Mouse (Mus musculus) MEL (cell line): Measurements from ENCODE around the gene Klf9. TPM values are rescaled to one million over a fixed set of nuclear protein-coding genes. Genes with fewer than 3 reads are reported as not detected.

Source experiments
- DNase-seq: peaks from one replicate; pipeline ENCODE4 v3.0.0; 2011; ENCODE audit warnings: low read depth, low spot score
- H3K27ac ChIP-seq: 2 replicates; pipeline ENCODE4 v1.5.1; 2012; ENCODE audit warnings: low read depth, mild to moderate bottlenecking, control low read depth, low read length, moderate library complexity; ENCODE audit not compliant: control insufficient read depth
- H3K27me3 ChIP-seq, 2 experiments: fragments of 150-350 bp in 1 of 2; sonication (generic) in 1 of 2; 2 replicates each; pipeline ENCODE4 v1.6.1; 2012; ENCODE audit warnings: low read length in 2 of 2, mild to moderate bottlenecking in 2 of 2, improper control_type of control experiment in 1 of 2, moderate library complexity in 1 of 2; ENCODE audit not compliant: insufficient read depth in 2 of 2, control insufficient read depth in 1 of 2
- H3K36me3 ChIP-seq, 2 experiments: 2 replicates each; pipeline ENCODE4 v1.6.1; 2012 to 2014; ENCODE audit warnings: low read length in 2 of 2, improper control_type of control experiment in 1 of 2, inconsistent platforms in 1 of 2, mild to moderate bottlenecking in 1 of 2; ENCODE audit not compliant: insufficient read depth in 2 of 2, control insufficient read depth in 1 of 2
- H3K4me1 ChIP-seq, 2 experiments: fragments of 150-350 bp in 1 of 2; sonication (generic) in 1 of 2; 2 replicates each; pipeline ENCODE4 v1.6.1; 2012; ENCODE audit warnings: low read length in 2 of 2, improper control_type of control experiment in 1 of 2, mild to moderate bottlenecking in 1 of 2; ENCODE audit not compliant: insufficient read depth in 2 of 2, control insufficient read depth in 1 of 2
- H3K4me3 ChIP-seq, 2 experiments: fragments of 150-350 bp in 1 of 2; sonication (generic) in 1 of 2; 2 replicates each; pipeline ENCODE4 v1.5.1; 2012; ENCODE audit warnings: low read depth in 2 of 2, low read length in 2 of 2, mild to moderate bottlenecking in 2 of 2, moderate library complexity in 2 of 2, control low read depth in 1 of 2, improper control_type of control experiment in 1 of 2; ENCODE audit not compliant: control insufficient read depth in 1 of 2, insufficient read depth in 1 of 2
- H3K79me2 ChIP-seq: 2 replicates; pipeline ENCODE4 v1.6.1; 2012; ENCODE audit warnings: mild to moderate bottlenecking, low read length, moderate library complexity; ENCODE audit not compliant: control insufficient read depth, poor library complexity, insufficient read depth
- H3K9ac ChIP-seq: 2 replicates; pipeline ENCODE4 v1.6.1; 2012; ENCODE audit warnings: low read depth, mild to moderate bottlenecking, control low read depth, low read length, moderate library complexity; ENCODE audit not compliant: control insufficient read depth, poor library complexity, severe bottlenecking
- H3K9me3 ChIP-seq: fragments of 150-350 bp; sonication (generic); replicated peaks from 2 replicates; pipeline ENCODE4 v1.6.1; 2012; ENCODE audit warnings: mild to moderate bottlenecking, low read length, improper control_type of control experiment, moderate library complexity; ENCODE audit not compliant: insufficient read depth
- E2F4 ChIP-seq: IDR thresholded peaks from 2 replicates; pipeline ENCODE4 v1.6.1; 2011; ENCODE audit warnings: low read depth, low read length, improper control_type of control experiment, borderline replicate concordance
- ELF1 ChIP-seq: IDR thresholded peaks from 2 replicates; pipeline ENCODE4 v1.6.1; 2014; ENCODE audit warnings: low read depth, mild to moderate bottlenecking, inconsistent platforms, low read length, improper control_type of control experiment, moderate library complexity
- GABPA ChIP-seq: IDR thresholded peaks from 2 replicates; pipeline ENCODE4 v1.6.1; 2012; ENCODE audit warnings: low read depth, mild to moderate bottlenecking, inconsistent platforms, low read length, improper control_type of control experiment, moderate library complexity
- GATA1 ChIP-seq: IDR thresholded peaks from 2 replicates; pipeline ENCODE4 v1.6.1; 2011; ENCODE audit warnings: low read depth, low read length, improper control_type of control experiment
- HCFC1 ChIP-seq: IDR thresholded peaks from 2 replicates; pipeline ENCODE4 v1.6.1; 2012; ENCODE audit warnings: low read depth, mild to moderate bottlenecking, inconsistent platforms, low read length, improper control_type of control experiment, moderate library complexity
- MAZ ChIP-seq: IDR thresholded peaks from 2 replicates; pipeline ENCODE4 v1.6.1; 2012; ENCODE audit warnings: low read depth, mild to moderate bottlenecking, inconsistent platforms, low read length, improper control_type of control experiment
- NRF1 ChIP-seq: IDR thresholded peaks from 2 replicates; pipeline ENCODE4 v1.6.1; 2014; ENCODE audit warnings: low read depth, mild to moderate bottlenecking, inconsistent platforms, low read length, improper control_type of control experiment, moderate library complexity; ENCODE audit not compliant: poor library complexity, insufficient read depth, severe bottlenecking
- POLR2AphosphoS5 ChIP-seq: IDR thresholded peaks from 2 replicates; pipeline ENCODE4 v1.6.1; 2012; ENCODE audit warnings: low read depth, borderline replicate concordance, mild to moderate bottlenecking, inconsistent platforms, low read length, moderate library complexity, mixed read lengths
- SIN3A ChIP-seq: IDR thresholded peaks from 2 replicates; pipeline ENCODE4 v1.6.1; 2012; ENCODE audit warnings: low read length, improper control_type of control experiment, inconsistent platforms
- SMC3 ChIP-seq: IDR thresholded peaks from 2 replicates; pipeline ENCODE4 v1.6.1; 2011; ENCODE audit warnings: low read depth, low read length, improper control_type of control experiment
- TCF12 ChIP-seq: IDR thresholded peaks from 2 replicates; pipeline ENCODE4 v1.6.1; 2014; ENCODE audit warnings: low read depth, mild to moderate bottlenecking, inconsistent platforms, low read length, improper control_type of control experiment, moderate library complexity
- USF1 ChIP-seq: IDR thresholded peaks from 2 replicates; pipeline ENCODE4 v1.6.1; 2014; ENCODE audit warnings: low read depth, mild to moderate bottlenecking, inconsistent platforms, low read length, improper control_type of control experiment, moderate library complexity
- USF2 ChIP-seq, 2 experiments: IDR thresholded peaks; 2 replicates each; pipeline ENCODE4 v1.6.1; 2011 to 2012; ENCODE audit warnings: improper control_type of control experiment in 2 of 2, low read length in 2 of 2, borderline replicate concordance in 1 of 2, inconsistent platforms in 1 of 2, low read depth in 1 of 2, mild to moderate bottlenecking in 1 of 2; ENCODE audit not compliant: insufficient read depth in 1 of 2
- ZKSCAN1 ChIP-seq: IDR thresholded peaks from 2 replicates; pipeline ENCODE4 v1.6.1; 2012; ENCODE audit warnings: low read depth, mild to moderate bottlenecking, inconsistent platforms, low read length, improper control_type of control experiment, moderate library complexity
- ZNF384 ChIP-seq: IDR thresholded peaks from 2 replicates; pipeline ENCODE4 v1.6.1; 2012; ENCODE audit warnings: low read depth, mild to moderate bottlenecking, inconsistent platforms, low read length, improper control_type of control experiment
- polyA plus RNA-seq, 2 experiments: library from polyadenylated mRNA; stranded (reverse) in 1 of 2; unstranded in 1 of 2; fragments of >175 nt in 1 of 2; fragments of >200 nt in 1 of 2; gene quantifications; 2 replicates each; pipeline versions ENCODE4 v1.2.1 to v1.2.4; 2012; ENCODE audit warnings: low replicate concordance in 2 of 2, low read depth in 1 of 2; ENCODE audit not compliant: insufficient read length in 2 of 2, insufficient read depth in 1 of 2, missing spikeins in 1 of 2
- total RNA-seq: library from RNA; depleted of rRNA; stranded (reverse); fragments of 300-350 nt; gene quantifications from 2 replicates; pipeline ENCODE4 v1.2.3, GENCODE M21; 2012

Gene Klf9
- total and polyA plus RNA-seq, 3 experiments: 0.01 TPM; not detected in 2

DNA sequence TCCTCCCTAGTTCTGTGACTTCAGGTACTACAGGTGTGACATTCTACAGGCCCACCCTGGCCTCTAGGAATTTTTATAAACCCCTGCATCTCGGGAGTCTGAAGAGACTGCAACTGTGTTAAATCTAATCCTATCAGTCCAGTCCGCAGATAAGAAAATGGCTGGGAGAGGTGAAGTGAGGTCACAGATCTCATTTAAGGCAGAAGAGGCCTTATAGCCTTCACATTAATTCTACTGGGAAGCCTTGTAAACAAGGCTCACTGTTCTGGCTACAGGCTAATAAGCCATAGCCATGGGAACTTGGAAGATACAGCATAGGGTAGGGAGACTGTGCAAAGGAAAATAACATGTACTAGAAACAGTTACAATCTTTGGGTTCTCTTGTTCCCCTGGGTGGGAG, 3.7 kb upstream of the Klf9 start:
- Histone ChIP-seq H3K9ac (no peak overlapping the region), H3K9me3 (no peaks in the 10 kb centered on the region), H3K27me3 (no peaks in the 10 kb centered on the region; a peak in 1 of 4 replicates), H3K27ac (no peak overlapping the region), H3K79me2 (no peaks in the 10 kb centered on the region), H3K36me3 (no peaks in the 10 kb centered on the region), H3K4me1 (no peaks in the 10 kb centered on the region), H3K4me3 (no peak overlapping the region)
- TF ChIP-seq USF1 (no peak), POLR2AphosphoS5 (no peak), USF2 (IDR thresholded peaks at IDR 0.05; ENCODE audit: borderline replicate concordance in 1 of 2, insufficient read depth in 1 of 2, low read depth in 1 of 2, low read length in 2 of 2) (no peak), HCFC1 (no peak), TCF12 (no peak), ZNF384 (no peak), ELF1 (no peak), SIN3A (no peak), GABPA (no peak), NRF1 (no peak)
- no peak for DNase-seq

GRCm38 (mm10) chr19:23139756-23140470, 1.1 kb upstream of the Klf9 start:
- Histone ChIP-seq H3K27me3 (no peaks in the 10 kb centered on the region; a peak in 1 of 4 replicates), H3K79me2 (no peaks in the 10 kb centered on the region), H3K9ac (no peak overlapping the region), H3K4me3 (no peak overlapping the region), H3K9me3 (no peaks in the 10 kb centered on the region), H3K27ac (no peak overlapping the region), H3K4me1 (no peaks in the 10 kb centered on the region), H3K36me3 (no peaks in the 10 kb centered on the region)
- no peak for TF ChIP-seq SMC3
- no peak for TF ChIP-seq MAZ
- no peak for TF ChIP-seq GATA1
- no peak for TF ChIP-seq ZKSCAN1
- no peak for TF ChIP-seq E2F4
- no peak for DNase-seq
